Mouse (Mus musculus) spleen, adult 10 weeks (tissue): ENCODE measurements around the gene Inf2. TPM values are rescaled to one million over a fixed set of nuclear protein-coding genes. Genes with fewer than 3 reads are reported as not detected.

ENCODE experiments used
- polyA plus RNA-seq: library from polyadenylated mRNA; stranded (reverse); fragments of 350-450 nt; fragmentation: Illumina TruSeq; extraction: RNeasy Lipid Tissue Mini Kit (QIAGEN cat#74804); gene quantifications from one replicate; pipeline ENCODE4 v1.2.3, GENCODE M21; 2015; ENCODE audit warnings: low replicate concordance; ENCODE audit not compliant: insufficient read depth

The Inf2 gene
- polyA plus RNA-seq: 12.3 TPM

GRCm38 (mm10) chr12:112588426-112589256 lies at the start of gene Inf2:
Gene Inf2 (plus strand): TSS chr12:112588784.

GRCm38 (mm10) chr12:112619686-112620353 lies 31.2 kb downstream of the Inf2 start, which contains the start of gene Adssl1:
Gene Adssl1 (plus strand): TSS chr12:112620045.

GRCm38 (mm10) chr12:112644180-112644854 lies 55.7 kb downstream of the Inf2 start, which contains the start of gene Siva1:
Gene Siva1 (plus strand): TSS chr12:112644679.

Other genes starting within 250 kb of the Inf2 start
- gene A530016L24Rik, start 99.3 kb upstream of the Inf2 start, polyA plus RNA-seq: not detected
- not detected for gene Tmem179, start 72.0 kb upstream of the Inf2 start, polyA plus RNA-seq
- 7.2 TPM for gene Adssl1, start 31.3 kb downstream of the Inf2 start, polyA plus RNA-seq
- gene Siva1, start 55.9 kb downstream of the Inf2 start, polyA plus RNA-seq: 12.7 TPM
- 39.7 TPM for gene Akt1, start 86.1 kb downstream of the Inf2 start, polyA plus RNA-seq
- 1.7 TPM for gene Zbtb42, start 90.0 kb downstream of the Inf2 start, polyA plus RNA-seq
- 4.6 TPM for gene Cep170b, start 131.7 kb downstream of the Inf2 start, polyA plus RNA-seq
- gene Pld4, start 171.9 kb downstream of the Inf2 start, polyA plus RNA-seq: 283 TPM
- 0.35 TPM for gene Ahnak2, start 213.9 kb downstream of the Inf2 start, polyA plus RNA-seq
- 0.54 TPM for gene Clba1, start 220.2 kb downstream of the Inf2 start, polyA plus RNA-seq
- 32.7 TPM for gene Cdca4, start 240.6 kb downstream of the Inf2 start, polyA plus RNA-seq